Mouse (Mus musculus) hindlimb bud, embryonic 11.5 days (tissue): ENCODE data around the gene Idh2.
"Not testable (repeated sequence)": the region's sequence is repeated elsewhere in the genome, so short reads cannot be mapped to it uniquely, and the experiment has no call there.

Experiments used
- DNase-seq: peaks from one replicate; pipeline ENCODE4 v3.0.0-alpha.2; 2012; ENCODE audit warnings: low read depth, low spot score; ENCODE audit errors: extremely low spot score

The Idh2 gene

GRCm38 (mm10) chr7:80062083-80062826 lies 52.9 kb downstream of the Idh2 start:
- DNase-seq: no peak

- no peak for DNase-seq
Measured at GRCm38 (mm10) chr7:80060012-80060778, 55.0 kb downstream of the Idh2 start.

- no peak for DNase-seq
Measured at GRCm38 (mm10) chr7:80059064-80059838, 55.9 kb downstream of the Idh2 start.

- DNase-seq: no peak
Measured at GRCm38 (mm10) chr7:80058405-80059063, 56.7 kb downstream of the Idh2 start.

- DNase-seq: no peak
Measured at GRCm38 (mm10) chr7:80057781-80058180, 57.4 kb downstream of the Idh2 start.

GRCm38 (mm10) chr7:80057002-80057691 lies 58.0 kb downstream of the Idh2 start:
- DNase-seq: no peak

GRCm38 (mm10) chr7:80055781-80056180 lies 59.4 kb downstream of the Idh2 start:
- no peak for DNase-seq

- DNase-seq: no peak
Measured at GRCm38 (mm10) chr7:80053147-80053546, 62.0 kb downstream of the Idh2 start.

GRCm38 (mm10) chr7:80052261-80052660 lies 62.9 kb downstream of the Idh2 start:
- DNase-seq: no peak

- no peak for DNase-seq
Measured at GRCm38 (mm10) chr7:80051835-80052234, 63.4 kb downstream of the Idh2 start.

GRCm38 (mm10) chr7:80050382-80050781 lies 64.8 kb downstream of the Idh2 start:
- DNase-seq: not testable (repeated sequence)

- no peak for DNase-seq
Measured at GRCm38 (mm10) chr7:80049746-80050145, 65.4 kb downstream of the Idh2 start.

- no peak for DNase-seq
Measured at GRCm38 (mm10) chr7:80047041-80047440, 68.2 kb downstream of the Idh2 start.
